Mouse (Mus musculus) liver, embryonic 13.5 days (tissue): ENCODE data around the gene Cltc. TPM values are rescaled to one million over a fixed set of nuclear protein-coding genes. Genes with fewer than 3 reads are reported as not detected.
"Not testable (repeated sequence)": the region's sequence is repeated elsewhere in the genome, so short reads cannot be mapped to it uniquely, and the experiment has no call there.

Source experiments
- ATAC-seq: fragments of 200-750 bp; cut with Nextera tagmentation; 2 replicates; pipeline ENCODE4 v1.8.0; 2017; ENCODE audit warnings: low read depth, mild to moderate bottlenecking, moderate number of reproducible peaks, moderate library complexity
- DNase-seq: peaks from one replicate; pipeline ENCODE4 v3.0.0; 2022
- H3K27ac ChIP-seq: fragments of 300-500 bp; sonication (generic); 2 replicates; pipeline ENCODE4 v1.5.1; 2015; ENCODE audit warnings: moderate library complexity, mild to moderate bottlenecking, inconsistent platforms
- H3K27me3 ChIP-seq: fragments of 300-500 bp; sonication (generic); 2 replicates; pipeline ENCODE4 v1.6.1; 2015; ENCODE audit warnings: mild to moderate bottlenecking, inconsistent platforms
- H3K36me3 ChIP-seq: fragments of 300-500 bp; sonication (generic); 2 replicates; pipeline ENCODE4 v1.6.1; 2015; ENCODE audit warnings: mild to moderate bottlenecking, inconsistent platforms
- H3K4me1 ChIP-seq: fragments of 300-500 bp; sonication (generic); replicated peaks from 2 replicates; pipeline ENCODE4 v1.6.1; 2015; ENCODE audit warnings: inconsistent platforms
- H3K4me2 ChIP-seq: fragments of 300-500 bp; sonication (generic); 2 replicates; pipeline ENCODE4 v1.6.1; 2015; ENCODE audit warnings: inconsistent platforms, mild to moderate bottlenecking, moderate library complexity
- H3K4me3 ChIP-seq: fragments of 300-500 bp; sonication (generic); replicated peaks from 2 replicates; pipeline ENCODE4 v1.5.1; 2015; ENCODE audit warnings: mild to moderate bottlenecking, inconsistent platforms
- H3K9ac ChIP-seq: fragments of 300-500 bp; sonication (generic); 2 replicates; pipeline ENCODE4 v1.6.1; 2015; ENCODE audit warnings: mild to moderate bottlenecking, inconsistent platforms
- H3K9me3 ChIP-seq: fragments of 300-500 bp; sonication (generic); replicated peaks from 2 replicates; pipeline ENCODE4 v1.6.1; 2016; ENCODE audit warnings: inconsistent platforms
- WGBS: fragments of 180-500 bp; shearing (Covaris S2); methylation state at CpG from one replicate; pipeline ENCODE4 v1.1.7; 2015; ENCODE audit not compliant: insufficient replicate concordance; 5-methylcytosine and 5-hydroxymethylcytosine counted together
- polyA plus RNA-seq: library from polyadenylated mRNA; unstranded; fragments of >200 nt; fragmentation: Nextera tagmentation; extraction: Ambion mirVana; gene quantifications from 2 replicates; pipeline ENCODE4 v1.2.1, GENCODE M21; 2015

The Cltc gene
- 80.0 and 104 TPM in 2 replicates for polyA plus RNA-seq

- under 1% methylated on average over 73 of the region's 73 CpGs for WGBS
- peak; percentile 93 for DNase-seq
- peak within 1 kb of the TSS; percentile 78 for H3K4me2 ChIP-seq
- H3K9ac ChIP-seq, result peak within 1 kb of the TSS; percentile 100
- peak; percentile 87 for ATAC-seq
- H3K36me3 ChIP-seq, result peaks cover 16% of the 10 kb centered on the region
- no peaks in the 10 kb centered on the region for H3K9me3 ChIP-seq
- H3K27ac ChIP-seq, result peak within 1 kb of the TSS; percentile 99
- peaks cover 61% of the 10 kb centered on the region for H3K4me1 ChIP-seq
- peak within 1 kb of the TSS; percentile 98 for H3K4me3 ChIP-seq
- no peaks in the 10 kb centered on the region for H3K27me3 ChIP-seq
Measured at GRCm38 (mm10) chr11:86757480-86758371, at the start of gene Cltc. Gene Cltc (minus strand): TSS chr11:86757565.

- Histone ChIP-seq H3K4me2 (peak overlapping the region; percentile 91), H3K27ac (peak overlapping the region; percentile 76), H3K27me3 (no peaks in the 10 kb centered on the region), H3K4me1 (peaks cover 16% of the 10 kb centered on the region), H3K4me3 (peak overlapping the region; percentile 91), H3K9me3 (no peaks in the 10 kb centered on the region), H3K9ac (peak overlapping the region; percentile 81), H3K36me3 (peaks cover 7% of the 10 kb centered on the region; the same call in 1 of the 2 replicates)
- peak; percentile 41 for DNase-seq
- peak; percentile 41 for ATAC-seq
- 0% methylated on average over 25 of the region's 25 CpGs for WGBS
Measured at GRCm38 (mm10) chr11:86807001-86807477, 49.7 kb upstream of the Cltc start.

DNA sequence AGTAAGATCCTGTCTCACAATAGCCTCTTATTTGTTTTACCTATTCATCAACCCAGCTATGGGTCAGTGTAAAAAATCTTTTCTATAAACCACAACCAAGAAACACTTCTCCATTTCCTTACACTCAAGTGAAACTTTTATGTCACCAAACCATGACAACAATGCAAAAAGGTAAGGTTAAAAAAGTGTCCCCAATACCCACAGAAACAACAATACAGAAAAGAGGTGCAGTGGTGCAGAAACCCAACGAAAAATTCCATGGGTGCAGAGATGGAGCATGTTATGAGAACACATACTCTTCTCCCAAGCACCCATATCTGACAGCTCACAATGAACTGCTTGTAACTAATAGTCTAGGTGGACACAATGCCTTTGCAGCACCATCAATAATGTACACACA, 36.8 kb upstream of the Cltc start:
- WGBS, result 57% methylated on average over 1 of the region's 1 CpGs
- no peak overlapping the region for H3K9ac ChIP-seq
- DNase-seq, result no peak
- H3K4me3 ChIP-seq, result no peak overlapping the region
- H3K4me1 ChIP-seq, result no peaks in the 10 kb centered on the region
- peaks cover 10% of the 10 kb centered on the region; the same call in 1 of the 2 replicates for H3K36me3 ChIP-seq
- H3K9me3 ChIP-seq, result no peaks in the 10 kb centered on the region
- no peaks in the 10 kb centered on the region for H3K27me3 ChIP-seq
- H3K27ac ChIP-seq, result no peak overlapping the region
- no peak for ATAC-seq
- no peak overlapping the region for H3K4me2 ChIP-seq

- DNase-seq, ATAC-seq, H3K27ac ChIP-seq, H3K4me3 ChIP-seq, H3K27me3 ChIP-seq, H3K9ac ChIP-seq, H3K4me1 ChIP-seq, H3K9me3 ChIP-seq, H3K4me2 ChIP-seq: not testable (repeated sequence)
- WGBS, result 83% methylated on average over 5 of the region's 5 CpGs
- peaks cover 22% of the 10 kb centered on the region for H3K36me3 ChIP-seq
Measured at GRCm38 (mm10) chr11:86787436-86787835, 30.1 kb upstream of the Cltc start.

- Histone ChIP-seq H3K9me3 (no peaks in the 10 kb centered on the region), H3K27me3 (no peaks in the 10 kb centered on the region), H3K36me3 (peaks cover 22% of the 10 kb centered on the region), H3K27ac (no peak overlapping the region), H3K4me3 (no peak overlapping the region), H3K4me1 (no peaks in the 10 kb centered on the region), H3K9ac (no peak overlapping the region), H3K4me2 (no peak overlapping the region)
- no peak for DNase-seq
- ATAC-seq, result no peak
- 74% methylated on average over 2 of the region's 2 CpGs for WGBS
Measured at GRCm38 (mm10) chr11:86785767-86786166, 28.4 kb upstream of the Cltc start.

GRCm38 (mm10) chr11:86769884-86770283, 12.5 kb upstream of the Cltc start:
- Histone ChIP-seq H3K36me3 (peaks cover 4% of the 10 kb centered on the region), H3K9ac (no peak overlapping the region), H3K27ac (no peak overlapping the region), H3K4me1 (no peaks in the 10 kb centered on the region), H3K9me3 (no peaks in the 10 kb centered on the region), H3K4me3 (no peak overlapping the region), H3K4me2 (no peak overlapping the region), H3K27me3 (no peaks in the 10 kb centered on the region)
- WGBS, result 57% methylated on average over 4 of the region's 4 CpGs
- ATAC-seq, result no peak
- DNase-seq, result no peak

DNA sequence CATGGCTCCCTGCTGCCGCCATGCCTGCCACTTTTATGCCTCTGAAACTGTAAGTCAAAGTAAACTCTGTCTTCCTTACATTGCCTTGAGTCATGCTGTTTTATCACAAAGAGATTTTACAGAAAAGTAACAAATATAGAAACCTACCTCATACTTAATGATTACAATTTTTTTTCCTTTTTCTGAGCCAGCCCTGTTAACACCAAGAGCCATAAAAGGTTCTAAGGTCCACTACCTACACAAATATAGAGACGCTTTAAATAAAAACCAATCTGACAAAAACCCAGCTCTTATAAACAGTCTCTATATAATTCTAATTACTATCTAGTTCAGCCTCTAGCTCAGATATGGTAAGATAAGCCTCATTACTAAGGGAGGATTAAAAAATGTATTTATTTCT, 7.1 kb upstream of the Cltc start:
- Histone ChIP-seq H3K4me2 (no peak overlapping the region), H3K27me3 (no peaks in the 10 kb centered on the region), H3K4me1 (peaks cover 24% of the 10 kb centered on the region), H3K4me3 (no peak overlapping the region), H3K9me3 (no peaks in the 10 kb centered on the region), H3K9ac (no peak overlapping the region), H3K27ac (no peak overlapping the region), H3K36me3 (no peaks in the 10 kb centered on the region)
- DNase-seq (no peak), ATAC-seq (no peak)
- 85% methylated on average over 2 of the region's 2 CpGs for WGBS

GRCm38 (mm10) chr11:86763127-86763526, 5.8 kb upstream of the Cltc start:
- peaks cover 38% of the 10 kb centered on the region for H3K4me1 ChIP-seq
- not testable (repeated sequence) for H3K36me3 ChIP-seq, DNase-seq, H3K27ac ChIP-seq, ATAC-seq, H3K9ac ChIP-seq, H3K4me2 ChIP-seq, H3K4me3 ChIP-seq, H3K9me3 ChIP-seq, H3K27me3 ChIP-seq
- 88% methylated on average over 11 of the region's 11 CpGs for WGBS

GRCm38 (mm10) chr11:86760357-86760756, 3.0 kb upstream of the Cltc start:
- H3K27ac ChIP-seq, result peak overlapping the region; percentile 99
- ATAC-seq (no peak), DNase-seq (no peak)
- H3K9ac ChIP-seq, result no peak overlapping the region
- H3K9me3 ChIP-seq, result no peaks in the 10 kb centered on the region
- H3K4me1 ChIP-seq, result peaks cover 40% of the 10 kb centered on the region
- no peak overlapping the region for H3K4me2 ChIP-seq
- no peaks in the 10 kb centered on the region for H3K36me3 ChIP-seq
- H3K27me3 ChIP-seq, result no peaks in the 10 kb centered on the region
- no peak overlapping the region for H3K4me3 ChIP-seq

DNA sequence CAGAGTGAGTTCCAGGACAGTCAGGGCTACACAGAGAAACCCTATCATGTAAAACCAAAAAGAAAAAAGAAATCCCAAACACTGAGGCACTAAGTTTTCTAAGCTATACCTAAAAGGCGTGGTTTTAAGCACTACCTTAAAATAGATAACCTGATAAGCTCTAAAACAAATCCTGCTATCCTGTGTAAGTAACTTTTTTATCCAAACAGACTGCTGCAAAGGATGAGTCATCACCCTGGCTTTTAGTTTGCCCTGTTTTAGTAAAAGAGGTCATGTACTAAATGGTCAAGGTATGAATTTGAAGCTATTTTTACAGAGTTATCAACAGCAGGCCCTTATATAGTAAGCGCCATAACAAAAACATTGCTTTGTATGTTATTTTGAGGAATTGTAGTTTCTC, 2.5 kb upstream of the Cltc start:
- Histone ChIP-seq H3K36me3 (no peaks in the 10 kb centered on the region), H3K27ac (peak overlapping the region; percentile 99), H3K9me3 (no peaks in the 10 kb centered on the region), H3K9ac (0 out of 2 replicates have a peak overlapping the region, but pooled peaks have one; percentile 100), H3K27me3 (no peaks in the 10 kb centered on the region), H3K4me1 (peaks cover 45% of the 10 kb centered on the region), H3K4me2 (peak overlapping the region; percentile 78; the same call in 1 of the 2 replicates), H3K4me3 (no peak overlapping the region)
- WGBS, result 70% methylated on average over 2 of the region's 2 CpGs
- no peak for DNase-seq
- ATAC-seq, result no peak

DNA sequence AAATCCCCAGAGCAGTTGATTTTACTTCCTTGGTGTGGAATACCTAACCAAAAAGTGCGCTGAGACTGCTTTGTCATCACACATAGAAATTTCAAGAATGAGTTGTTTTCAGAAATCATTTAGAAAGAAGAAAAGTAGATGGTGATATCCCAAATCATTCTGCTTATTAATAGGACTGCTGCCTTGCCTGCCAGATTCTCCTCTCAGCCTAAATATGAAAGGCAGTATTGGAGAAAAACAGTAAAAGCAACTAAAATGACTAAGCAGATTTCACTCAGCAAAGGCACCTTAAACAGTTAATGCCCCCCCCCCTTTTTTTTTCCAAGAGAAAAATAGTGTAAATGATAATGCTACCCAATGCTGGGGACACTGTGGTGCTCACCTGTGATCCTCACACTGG, 1.9 kb upstream of the Cltc start:
- WGBS, result 47% methylated on average over 1 of the region's 1 CpGs
- H3K27ac ChIP-seq, result peak overlapping the region; percentile 99
- peaks cover 51% of the 10 kb centered on the region for H3K4me1 ChIP-seq
- no peaks in the 10 kb centered on the region for H3K27me3 ChIP-seq
- peak overlapping the region; percentile 78 for H3K4me2 ChIP-seq
- peaks cover 3% of the 10 kb centered on the region; the same call in 1 of the 2 replicates for H3K36me3 ChIP-seq
- H3K4me3 ChIP-seq, result peak overlapping the region; percentile 98; the same call in 1 of the 2 replicates
- DNase-seq, result no peak
- peak overlapping the region; percentile 100 for H3K9ac ChIP-seq
- H3K9me3 ChIP-seq, result no peaks in the 10 kb centered on the region
- no peak for ATAC-seq
